Mouse (Mus musculus) CH12.LX (cell line): ENCODE results near the gene Ephx1. TPM values are rescaled to one million over a fixed set of nuclear protein-coding genes. Genes with fewer than 3 reads are reported as not detected.

ENCODE experiments used
- DNase-seq: peaks from one replicate; pipeline ENCODE4 v3.0.0-alpha.2; 2013; ENCODE audit errors: extremely low read depth
- H3K27ac ChIP-seq: 2 replicates; pipeline ENCODE4 v1.5.1; 2012; ENCODE audit warnings: low read depth, mild to moderate bottlenecking, control low read depth, moderate library complexity; ENCODE audit not compliant: insufficient read depth
- H3K27me3 ChIP-seq: replicated peaks from 2 replicates; pipeline ENCODE3; 2012; ENCODE audit warnings: inconsistent platforms
- H3K36me3 ChIP-seq, 2 experiments: replicated peaks in 1 of 2; 2 replicates each; pipeline versions ENCODE3 to v1.6.1; 2012; ENCODE audit warnings: inconsistent platforms in 1 of 2, low read length in 1 of 2, mild to moderate bottlenecking in 1 of 2, mixed read lengths in 1 of 2, moderate library complexity in 1 of 2; ENCODE audit not compliant: control insufficient read depth in 1 of 2, insufficient read depth in 1 of 2
- H3K4me1 ChIP-seq, 2 experiments: 2 replicates each; pipeline ENCODE4 v1.6.1; 2012; ENCODE audit warnings: inconsistent platforms in 1 of 2, moderate library complexity in 1 of 2; ENCODE audit not compliant: insufficient read depth in 2 of 2, control insufficient read depth in 1 of 2
- H3K4me2 ChIP-seq: 2 replicates; pipeline ENCODE4 v1.6.1; 2012; ENCODE audit warnings: low read depth, mild to moderate bottlenecking, control low read depth; ENCODE audit not compliant: poor library complexity, insufficient read depth, severe bottlenecking
- H3K4me3 ChIP-seq, 3 experiments: fragments of 150-350 bp in 1 of 3; sonication (generic) in 1 of 3; replicated peaks in 1 of 3; 2 replicates each; pipeline versions ENCODE3 to v1.5.1; 2011 to 2012; ENCODE audit warnings: low read depth in 2 of 3, low read length in 2 of 3, mild to moderate bottlenecking in 2 of 3, moderate library complexity in 2 of 3, control low read depth in 1 of 3, improper control_type of control experiment in 1 of 3, inconsistent platforms in 1 of 3, mixed read lengths in 1 of 3; ENCODE audit not compliant: poor library complexity in 1 of 3
- H3K79me2 ChIP-seq: replicated peaks from 2 replicates; pipeline ENCODE4 v1.6.1; 2012; ENCODE audit warnings: mild to moderate bottlenecking, moderate library complexity; ENCODE audit not compliant: control insufficient read depth, poor library complexity, insufficient read depth, severe bottlenecking; ENCODE audit errors: extremely low read depth
- H3K9ac ChIP-seq: 2 replicates; pipeline ENCODE4 v1.6.1; 2012; ENCODE audit warnings: low read depth, mild to moderate bottlenecking, control low read depth, moderate library complexity; ENCODE audit not compliant: insufficient read depth
- H3K9me3 ChIP-seq: replicated peaks from 2 replicates; pipeline ENCODE3; 2012; ENCODE audit warnings: low read length, inconsistent platforms, mixed read lengths
- BHLHE40 ChIP-seq: IDR thresholded peaks from 2 replicates; pipeline ENCODE4 v1.6.1; 2011; ENCODE audit warnings: mild to moderate bottlenecking, low read depth, low read length, improper control_type of control experiment
- CHD2 ChIP-seq: IDR thresholded peaks from 2 replicates; pipeline ENCODE4 v1.6.1; 2011; ENCODE audit warnings: low read length, improper control_type of control experiment
- ELF1 ChIP-seq: IDR thresholded peaks from 2 replicates; pipeline ENCODE4 v1.6.1; 2014; ENCODE audit warnings: low read depth, mild to moderate bottlenecking, inconsistent platforms, low read length, improper control_type of control experiment
- EP300 ChIP-seq: IDR thresholded peaks from 2 replicates; pipeline ENCODE4 v1.6.1; 2011; ENCODE audit warnings: low read length, improper control_type of control experiment
- HCFC1 ChIP-seq: IDR thresholded peaks from 2 replicates; pipeline ENCODE4 v1.6.1; 2012; ENCODE audit warnings: low read depth, mild to moderate bottlenecking, inconsistent platforms, low read length, improper control_type of control experiment
- IRF4 ChIP-seq: IDR thresholded peaks from 2 replicates; pipeline ENCODE4 v1.6.1; 2014; ENCODE audit warnings: low read depth, mild to moderate bottlenecking, inconsistent platforms, low read length, improper control_type of control experiment
- JUN ChIP-seq: IDR thresholded peaks from 2 replicates; pipeline ENCODE4 v1.6.1; 2011; ENCODE audit warnings: low read depth, mild to moderate bottlenecking, low read length, improper control_type of control experiment, moderate library complexity; ENCODE audit not compliant: insufficient read depth
- KAT2A ChIP-seq: IDR thresholded peaks from 2 replicates; pipeline ENCODE4 v1.6.1; 2012; ENCODE audit warnings: low read length, improper control_type of control experiment, inconsistent platforms; ENCODE audit not compliant: insufficient replicate concordance
- MAZ ChIP-seq: IDR thresholded peaks from 2 replicates; pipeline ENCODE4 v1.6.1; 2012; ENCODE audit warnings: low read depth, mild to moderate bottlenecking, inconsistent platforms, low read length, improper control_type of control experiment, moderate library complexity
- MEF2A ChIP-seq: IDR thresholded peaks from 2 replicates; pipeline ENCODE4 v1.6.1; 2014; ENCODE audit warnings: low read depth, mild to moderate bottlenecking, inconsistent platforms, low read length, improper control_type of control experiment, borderline replicate concordance
- MXI1 ChIP-seq: IDR thresholded peaks from 2 replicates; pipeline ENCODE4 v1.6.1; 2011; ENCODE audit warnings: mild to moderate bottlenecking, low read depth, low read length, improper control_type of control experiment
- NELFE ChIP-seq: IDR thresholded peaks from 2 replicates; pipeline ENCODE4 v1.6.1; 2011; ENCODE audit warnings: low read depth, low read length, improper control_type of control experiment
- NRF1 ChIP-seq: IDR thresholded peaks from 2 replicates; pipeline ENCODE4 v1.6.1; 2014; ENCODE audit warnings: low read depth, mild to moderate bottlenecking, inconsistent platforms, low read length, improper control_type of control experiment, moderate library complexity
- POLR2A ChIP-seq: IDR thresholded peaks from 2 replicates; pipeline ENCODE4 v1.6.1; 2011; ENCODE audit warnings: low read depth, mild to moderate bottlenecking, improper control_type of control experiment, low read length
- RAD21 ChIP-seq: IDR thresholded peaks from 2 replicates; pipeline ENCODE4 v1.6.1; 2011; ENCODE audit warnings: low read depth, mild to moderate bottlenecking, low read length, improper control_type of control experiment, moderate library complexity
- SIN3A ChIP-seq: IDR thresholded peaks from 2 replicates; pipeline ENCODE4 v1.6.1; 2012; ENCODE audit warnings: low read length, improper control_type of control experiment, inconsistent platforms
- SMC3 ChIP-seq: IDR thresholded peaks from 2 replicates; pipeline ENCODE4 v1.6.1; 2011; ENCODE audit warnings: low read depth, low read length, improper control_type of control experiment
- TBP ChIP-seq: conservative IDR thresholded peaks from 2 replicates; pipeline ENCODE4 v1.6.1; 2011; ENCODE audit warnings: low read depth, low read length, improper control_type of control experiment
- TCF12 ChIP-seq: IDR thresholded peaks from 2 replicates; pipeline ENCODE4 v1.6.1; 2014; ENCODE audit warnings: low read depth, mild to moderate bottlenecking, inconsistent platforms, low read length, improper control_type of control experiment
- ZC3H11A ChIP-seq: IDR thresholded peaks from 2 replicates; pipeline ENCODE4 v1.6.1; 2012; ENCODE audit warnings: low read depth, mild to moderate bottlenecking, inconsistent platforms, low read length, improper control_type of control experiment
- ZKSCAN1 ChIP-seq: IDR thresholded peaks from 2 replicates; pipeline ENCODE4 v1.6.1; 2012; ENCODE audit warnings: low read depth, inconsistent platforms, low read length, improper control_type of control experiment, borderline replicate concordance
- ZMIZ1 ChIP-seq: IDR thresholded peaks from 2 replicates; pipeline ENCODE4 v1.6.1; 2012; ENCODE audit warnings: low read depth, mild to moderate bottlenecking, inconsistent platforms, low read length, improper control_type of control experiment
- ZNF384 ChIP-seq: IDR thresholded peaks from 2 replicates; pipeline ENCODE4 v1.6.1; 2012; ENCODE audit warnings: low read depth, low read length, improper control_type of control experiment, inconsistent platforms
- dilution Hi-C: fragments of 300-500 bp; cut with MboI; formaldehyde crosslinking; loops from 2 replicates; pipeline ENCODE4 v1.14.3; 2020; ENCODE audit warnings: low sequenced_read_pairs; ENCODE audit not compliant: extremely low pct_unique_long_range_greater_than_20kb, extremely low pct_ligation_motif_present
- in situ Hi-C: fragments of 300-500 bp; cut with MboI; formaldehyde crosslinking; loops from 3 replicates; pipeline ENCODE4 v1.14.3; 2019; ENCODE audit warnings: low sequenced_read_pairs, low pct_ligation_motif_present, low pct_unique_long_range_greater_than_20kb, mixed read lengths
- polyA plus RNA-seq: library from polyadenylated mRNA; unstranded; fragments of >175 nt; gene quantifications from 2 replicates; pipeline ENCODE4 v1.2.1, GENCODE M21; 2012; ENCODE audit warnings: low read depth; ENCODE audit not compliant: insufficient read length
- total RNA-seq, 2 experiments: library from RNA; depleted of rRNA; stranded (reverse); fragments of 300-350 nt in 1 of 2; fragments of >200 nt in 1 of 2; gene quantifications; 2 replicates each; pipeline ENCODE4 v1.2.3; 2012 to 2014

Gene Ephx1
- total and polyA plus RNA-seq, 3 experiments, result 10.7 to 20.7 (median 12.0) TPM

DNA sequence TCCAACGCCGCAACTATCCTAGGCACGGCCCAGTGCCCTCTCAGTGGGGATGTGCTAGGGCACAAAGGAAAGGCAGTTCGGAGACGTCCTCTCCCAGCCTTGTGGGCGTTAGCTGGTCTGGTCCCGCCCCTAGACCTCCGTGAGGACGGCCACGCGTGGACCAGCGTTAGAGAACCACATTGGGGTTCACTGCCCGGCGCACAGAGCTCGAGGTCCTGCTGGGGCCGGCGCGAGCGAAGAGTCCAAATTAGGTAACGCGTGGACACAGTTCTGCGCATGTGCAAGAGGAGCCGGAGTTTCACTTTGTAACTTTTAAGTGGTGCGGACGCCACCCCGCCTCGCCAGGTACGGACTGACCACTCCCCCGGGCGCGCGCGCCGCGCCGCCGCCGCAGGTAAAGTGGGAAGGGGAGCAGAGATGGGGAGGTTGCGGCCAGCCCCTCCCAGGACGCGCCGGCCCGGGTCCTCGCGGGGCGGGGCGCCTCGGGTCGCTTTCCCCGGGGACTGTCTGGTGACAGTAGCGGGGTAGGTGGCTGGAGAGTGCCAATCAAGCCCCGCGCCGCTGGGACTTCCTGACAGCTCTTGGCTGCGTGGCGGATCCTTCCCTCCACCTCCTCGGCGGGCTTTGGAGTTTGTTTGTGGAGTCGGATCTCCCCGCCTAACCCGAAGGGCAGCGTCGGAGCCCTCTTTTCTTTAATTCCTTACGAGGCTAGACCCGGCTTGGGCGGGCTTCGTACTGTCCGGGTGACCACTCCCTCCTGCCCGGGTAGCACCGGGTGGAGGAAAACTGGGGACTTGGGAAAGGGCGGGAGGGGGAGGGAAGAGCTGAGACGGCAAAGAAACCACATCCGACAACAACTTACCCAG lies 78.3 kb downstream of the Ephx1 start, which contains the start of gene Tmem63a:
TSS of gene Tmem63a (plus strand) at position 179 of the 866 bp plus-strand sequence.
- Histone ChIP-seq H3K4me3 (peak within 1 kb of the TSS; percentile 60 to 78 (median 70)), H3K4me1 (peaks cover 11 to 34% of the 10 kb centered on the region in 2 experiments), H3K9me3 (no peaks in the 10 kb centered on the region), H3K4me2 (peak within 1 kb of the TSS; percentile 83), H3K36me3 (peaks cover 0 to 8% of the 10 kb centered on the region in 2 experiments), H3K27ac (no peak within 1 kb of the TSS), H3K79me2 (no peaks in the 10 kb centered on the region), H3K27me3 (peaks cover 33% of the 10 kb centered on the region), H3K9ac (peak within 1 kb of the TSS; percentile 46)
- in situ Hi-C loops (no loop called here), dilution Hi-C loops (no loop called here)
- TF ChIP-seq SMC3 (no peak), RAD21 (no peak), IRF4 (peak; percentile 42; the same call in 1 of the 2 replicates), NRF1 (peak; percentile 89), KAT2A (no peak), SIN3A (no peak), HCFC1 (peak; percentile 12; the same call in 1 of the 2 replicates), POLR2A (peak; percentile 46), ZMIZ1 (no peak), ELF1 (peak; percentile 47; the same call in 1 of the 2 replicates), ZNF384 (no peak), MAZ (no peak), ZC3H11A (no peak), CHD2 (no peak), MEF2A (peak; percentile 28; the same call in 1 of the 2 replicates), MXI1 (peak; percentile 61; the same call in 1 of the 2 replicates), ZKSCAN1 (no peak), NELFE (no peak; the same call in 1 of the 2 replicates), EP300 (no peak), TCF12 (peak; percentile 54; the same call in 1 of the 2 replicates), TBP (no peak), JUN (no peak), BHLHE40 (no peak)
- peak; percentile 46 for DNase-seq
